Mouse (Mus musculus) heart, embryonic 13.5 days (tissue): ENCODE data around the gene Ccdc151. TPM values are rescaled to one million over a fixed set of nuclear protein-coding genes. Genes with fewer than 3 reads are reported as not detected.

Experiments used
- polyA plus RNA-seq: library from polyadenylated mRNA; unstranded; fragments of >200 nt; fragmentation: Nextera tagmentation; extraction: Ambion mirVana; gene quantifications from 2 replicates; pipeline ENCODE4 v1.2.1, GENCODE M21; 2015

Ccdc151 gene
- polyA plus RNA-seq, 1 experiment from 2014 or later = 0.36 TPM

Other genes starting within 250 kb of the Ccdc151 start
- gene Spc24, start 242.3 kb downstream of the Ccdc151 start, polyA plus RNA-seq = 84.8 and 96.7 TPM in 2 replicates
- gene Kank2, start 203.9 kb downstream of the Ccdc151 start, polyA plus RNA-seq = 16.0 and 16.9 TPM in 2 replicates
- 1.6 and 2.3 TPM in 2 replicates for gene Angptl8, start 167.1 kb downstream of the Ccdc151 start, polyA plus RNA-seq
- gene Dock6, start 150.0 kb downstream of the Ccdc151 start, polyA plus RNA-seq = 48.4 and 50.3 TPM in 2 replicates
- 8.5 and 9.2 TPM in 2 replicates for gene Rab3d, start 84.4 kb downstream of the Ccdc151 start, polyA plus RNA-seq
- 2.6 and 3.2 TPM in 2 replicates for gene Ccdc159, start 75.2 kb downstream of the Ccdc151 start, polyA plus RNA-seq
- gene Tmem205, start 75.1 kb downstream of the Ccdc151 start, polyA plus RNA-seq = 41.5 and 47.8 TPM in 2 replicates
- 5.1 and 5.2 TPM in 2 replicates for gene Plppr2, start 65.6 kb downstream of the Ccdc151 start, polyA plus RNA-seq
- 5.1 and 5.7 TPM in 2 replicates for gene Swsap1, start 46.9 kb downstream of the Ccdc151 start, polyA plus RNA-seq
- gene Epor, start 39.1 kb downstream of the Ccdc151 start, polyA plus RNA-seq = 7.3 and 8.5 TPM in 2 replicates
- gene Rgl3, start 13.2 kb downstream of the Ccdc151 start, polyA plus RNA-seq = 0.68 and 0.71 TPM in 2 replicates
- gene Prkcsh, start 172 bp upstream of the Ccdc151 start, polyA plus RNA-seq = 76.9 and 80.6 TPM in 2 replicates
- gene Elavl3, start 49.4 kb upstream of the Ccdc151 start, polyA plus RNA-seq = 0.28 and 0.41 TPM in 2 replicates
- not detected in 2 replicates for gene Gm49318, start 68.6 kb upstream of the Ccdc151 start, polyA plus RNA-seq
- gene Zfp653, start 68.7 kb upstream of the Ccdc151 start, polyA plus RNA-seq = 9.5 TPM in 2 replicates
- gene Ecsit, start 82.8 kb upstream of the Ccdc151 start, polyA plus RNA-seq = 49.5 and 53.7 TPM in 2 replicates
- gene Cnn1, start 96.6 kb upstream of the Ccdc151 start, polyA plus RNA-seq = 250 and 292 TPM in 2 replicates
- gene Elof1, start 114.5 kb upstream of the Ccdc151 start, polyA plus RNA-seq = 106 and 125 TPM in 2 replicates
- 9.0 and 10.9 TPM in 2 replicates for gene Acp5, start 133.1 kb upstream of the Ccdc151 start, polyA plus RNA-seq
- 46.0 and 52.0 TPM in 2 replicates for gene Pigyl, start 154.2 kb upstream of the Ccdc151 start, polyA plus RNA-seq
- 0.08 and 0.24 TPM in 2 replicates for gene Zfp872, start 185.5 kb upstream of the Ccdc151 start, polyA plus RNA-seq
- 16.0 and 17.9 TPM in 2 replicates for gene Zfp809, start 223.1 kb upstream of the Ccdc151 start, polyA plus RNA-seq